Mouse (Mus musculus) liver, embryonic 15.5 days (tissue): ENCODE measurements around the gene Lhx2. TPM values are rescaled to one million over a fixed set of nuclear protein-coding genes. Genes with fewer than 3 reads are reported as not detected.
A peak's percentile ranks its signal among the peaks of the same experiment; 100 is the strongest.

Source experiments
- ATAC-seq: fragments of 200-750 bp; cut with Nextera tagmentation; 2 replicates; pipeline ENCODE4 v1.8.0; 2017; ENCODE audit warnings: moderate number of reproducible peaks, mild to moderate bottlenecking, moderate library complexity; ENCODE audit not compliant: insufficient read depth
- H3K27ac ChIP-seq: fragments of 300-500 bp; sonication (generic); replicated peaks from 2 replicates; pipeline ENCODE4 v1.5.1; 2015; ENCODE audit warnings: mild to moderate bottlenecking, inconsistent platforms
- H3K27me3 ChIP-seq: fragments of 300-500 bp; sonication (generic); 2 replicates; pipeline ENCODE4 v1.6.1; 2015; ENCODE audit warnings: mild to moderate bottlenecking, inconsistent platforms
- H3K36me3 ChIP-seq: fragments of 300-500 bp; sonication (generic); replicated peaks from 2 replicates; pipeline ENCODE4 v1.6.1; 2015; ENCODE audit warnings: moderate library complexity, mild to moderate bottlenecking, inconsistent platforms
- H3K4me1 ChIP-seq: fragments of 300-500 bp; sonication (generic); replicated peaks from 2 replicates; pipeline ENCODE4 v1.6.1; 2015; ENCODE audit warnings: inconsistent platforms
- H3K4me2 ChIP-seq: fragments of 300-500 bp; sonication (generic); 2 replicates; pipeline ENCODE4 v1.6.1; 2015; ENCODE audit warnings: moderate library complexity, mild to moderate bottlenecking, inconsistent platforms
- H3K4me3 ChIP-seq: fragments of 300-500 bp; sonication (generic); replicated peaks from 2 replicates; pipeline ENCODE4 v1.5.1; 2015; ENCODE audit warnings: mild to moderate bottlenecking, inconsistent platforms
- H3K9ac ChIP-seq: fragments of 300-500 bp; sonication (generic); 2 replicates; pipeline ENCODE4 v1.6.1; 2015; ENCODE audit warnings: moderate library complexity, mild to moderate bottlenecking, inconsistent platforms
- H3K9me3 ChIP-seq: fragments of 300-500 bp; sonication (generic); replicated peaks from 2 replicates; pipeline ENCODE4 v1.6.1; 2016; ENCODE audit warnings: inconsistent platforms
- WGBS: fragments of 180-500 bp; shearing (Covaris S2); methylation state at CpG from one replicate; pipeline ENCODE4 v1.1.7; 2015; ENCODE audit warnings: mixed read lengths; ENCODE audit not compliant: insufficient replicate concordance; 5-methylcytosine and 5-hydroxymethylcytosine counted together
- polyA plus RNA-seq: library from polyadenylated mRNA; unstranded; fragments of >200 nt; fragmentation: Nextera tagmentation; extraction: Ambion mirVana; gene quantifications from 2 replicates; pipeline ENCODE4 v1.2.1, GENCODE M21; 2015

Lhx2 gene
- polyA plus RNA-seq, 1 experiment from 2014 or later: 1.5 TPM

DNA sequence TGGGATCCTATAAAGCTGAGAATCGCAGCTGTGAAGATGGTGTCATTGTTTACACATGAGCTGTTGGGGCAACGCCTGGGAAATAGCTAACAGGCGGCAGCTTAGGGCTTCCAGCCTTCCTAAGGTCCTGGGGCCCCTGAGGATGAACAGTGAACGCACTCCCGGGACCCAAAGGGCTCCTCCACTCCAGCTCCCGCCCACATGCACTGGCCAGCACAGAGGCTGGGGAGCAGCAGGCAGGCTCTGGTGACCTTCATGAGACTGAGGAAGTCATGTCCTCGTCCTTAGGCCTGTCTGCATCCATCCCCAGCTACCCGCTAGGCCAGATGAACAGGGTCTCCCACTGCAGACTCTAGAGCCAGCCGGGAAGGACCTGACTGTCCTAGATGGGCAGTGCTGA lies 27.9 kb downstream of the Lhx2 start:
- Histone ChIP-seq H3K9ac (no peak overlapping the region), H3K27ac (no peak overlapping the region), H3K4me1 (peaks cover 3% of the 10 kb centered on the region; the same call in 1 of the 2 replicates), H3K4me2 (no peak overlapping the region), H3K9me3 (no peaks in the 10 kb centered on the region), H3K36me3 (no peaks in the 10 kb centered on the region), H3K27me3 (peaks cover 97% of the 10 kb centered on the region), H3K4me3 (no peak overlapping the region)
- ATAC-seq: no peak
- WGBS: 8% methylated on average over 9 of the region's 9 CpGs

DNA sequence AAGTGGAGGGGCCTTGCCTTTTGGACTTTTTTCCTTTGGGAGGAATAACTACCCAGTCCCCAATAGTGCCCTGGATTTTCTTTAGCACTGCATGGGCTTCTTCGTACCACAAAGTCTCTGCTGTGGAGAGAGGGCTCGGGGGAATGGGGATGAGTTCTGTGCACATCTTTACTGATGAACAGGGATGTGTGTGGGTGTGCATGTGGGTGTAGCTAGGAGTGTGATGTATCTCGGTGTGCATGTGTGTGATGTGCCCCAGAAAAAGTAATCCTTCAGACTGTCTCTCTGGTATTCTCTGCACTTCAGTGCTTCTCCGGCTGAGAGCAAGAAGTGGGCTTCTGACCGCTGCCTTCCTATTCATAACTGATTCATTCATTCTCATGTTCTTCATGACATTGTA lies 28.8 kb downstream of the Lhx2 start:
- no peak overlapping the region for H3K4me2 ChIP-seq
- peaks cover 3% of the 10 kb centered on the region; the same call in 1 of the 2 replicates for H3K4me1 ChIP-seq
- H3K36me3 ChIP-seq: no peaks in the 10 kb centered on the region
- H3K27ac ChIP-seq: no peak overlapping the region
- no peak overlapping the region for H3K9ac ChIP-seq
- 48% methylated on average over 5 of the region's 5 CpGs for WGBS
- H3K4me3 ChIP-seq: no peak overlapping the region
- peaks cover 97% of the 10 kb centered on the region for H3K27me3 ChIP-seq
- no peak for ATAC-seq
- no peaks in the 10 kb centered on the region for H3K9me3 ChIP-seq

DNA sequence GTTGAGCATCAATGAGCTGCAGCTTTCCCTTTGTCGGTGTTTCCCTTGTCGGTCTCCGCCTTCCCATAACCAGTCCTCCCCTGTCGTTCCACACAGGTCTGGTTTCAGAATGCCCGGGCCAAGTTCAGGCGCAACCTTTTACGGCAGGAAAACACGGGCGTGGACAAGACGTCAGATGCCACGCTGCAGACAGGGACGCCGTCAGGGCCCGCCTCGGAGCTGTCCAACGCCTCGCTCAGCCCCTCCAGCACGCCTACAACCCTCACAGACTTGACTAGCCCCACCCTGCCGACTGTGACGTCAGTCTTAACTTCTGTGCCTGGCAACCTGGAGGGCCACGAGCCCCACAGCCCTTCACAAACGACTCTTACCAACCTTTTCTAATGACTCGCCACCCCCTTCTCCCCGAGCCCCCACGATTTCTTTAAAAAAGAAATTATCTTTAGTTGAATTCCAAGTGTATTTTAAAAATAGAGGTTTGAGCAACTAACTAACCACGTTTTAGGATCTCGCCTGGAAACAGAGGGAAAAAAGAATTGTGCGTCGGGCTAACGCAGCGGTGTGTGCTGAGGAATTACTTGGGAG lies 29.8 kb downstream of the Lhx2 start:
- peaks cover 3% of the 10 kb centered on the region; the same call in 1 of the 2 replicates for H3K4me1 ChIP-seq
- H3K27me3 ChIP-seq: peaks cover 97% of the 10 kb centered on the region
- no peaks in the 10 kb centered on the region for H3K36me3 ChIP-seq
- peak overlapping the region; percentile 57 for H3K4me2 ChIP-seq
- H3K9ac ChIP-seq: no peak overlapping the region
- peak overlapping the region; percentile 24 for H3K4me3 ChIP-seq
- no peak; the same call in 1 of the 2 replicates for ATAC-seq
- WGBS: 6% methylated on average over 31 of the region's 31 CpGs
- H3K27ac ChIP-seq: no peak overlapping the region
- H3K9me3 ChIP-seq: no peaks in the 10 kb centered on the region

DNA sequence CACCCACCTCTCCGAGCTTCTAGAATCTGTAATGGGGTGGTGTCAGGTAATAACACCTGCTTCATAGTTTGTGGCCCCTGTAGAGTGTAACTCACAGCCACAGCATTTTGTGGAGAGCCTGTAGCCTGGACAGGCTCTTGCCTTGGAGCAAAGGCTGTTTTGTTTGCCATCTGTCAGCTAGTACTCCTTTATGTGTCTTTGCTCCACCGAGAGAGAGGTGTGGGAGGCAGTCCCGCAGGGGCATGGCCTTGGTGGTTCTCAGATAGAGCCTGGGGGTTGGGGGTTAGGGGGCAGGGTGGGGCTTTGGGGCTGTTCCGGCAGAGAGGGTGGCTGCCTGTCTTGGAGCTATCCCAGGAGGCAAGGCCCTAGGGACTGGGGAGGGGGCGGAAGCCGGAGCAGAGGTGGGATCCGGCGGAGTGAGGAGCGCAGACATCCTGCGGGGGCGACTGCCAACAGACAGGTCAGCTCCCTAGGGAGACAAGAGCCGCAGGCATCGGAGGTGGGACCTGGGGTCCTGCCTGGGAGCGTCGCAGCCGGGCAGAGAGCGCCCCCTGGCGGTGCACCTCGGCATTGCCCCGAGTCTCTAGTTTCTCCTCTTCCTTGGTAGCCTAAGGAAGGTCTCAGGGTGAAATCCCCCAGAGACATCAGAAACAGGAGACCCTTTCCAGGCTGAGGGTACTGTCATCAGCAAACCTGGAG lies 36.7 kb downstream of the Lhx2 start:
- Histone ChIP-seq H3K36me3 (no peaks in the 10 kb centered on the region), H3K4me3 (no peak overlapping the region), H3K9ac (no peak overlapping the region), H3K4me2 (peak overlapping the region; percentile 38), H3K4me1 (no peaks in the 10 kb centered on the region), H3K9me3 (no peaks in the 10 kb centered on the region), H3K27ac (no peak overlapping the region), H3K27me3 (peaks cover 99% of the 10 kb centered on the region)
- WGBS: 7% methylated on average over 20 of the region's 20 CpGs
- no peak for ATAC-seq

DNA sequence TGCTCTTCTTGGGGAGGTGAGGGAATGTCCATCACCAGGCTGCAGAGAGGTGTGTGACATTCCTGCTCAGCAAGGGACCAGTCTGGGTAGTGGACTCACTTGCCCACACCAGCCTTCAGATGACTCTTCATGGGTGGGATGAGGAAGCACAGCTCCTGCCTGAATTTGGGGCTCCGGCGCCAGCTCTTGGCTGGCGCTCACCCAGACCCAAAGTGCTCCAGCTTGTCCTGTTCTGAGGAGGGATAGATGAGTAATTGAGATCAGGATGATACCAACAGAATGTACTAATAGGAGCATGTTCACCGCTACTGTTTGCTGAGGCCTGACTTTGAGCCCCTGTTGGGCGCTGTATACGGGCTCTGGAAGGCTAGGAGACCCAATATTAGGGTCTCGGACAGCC lies 38.2 kb downstream of the Lhx2 start:
- ATAC-seq: no peak
- Histone ChIP-seq H3K4me3 (no peak overlapping the region), H3K4me1 (no peaks in the 10 kb centered on the region), H3K9ac (no peak overlapping the region), H3K4me2 (no peak overlapping the region), H3K36me3 (no peaks in the 10 kb centered on the region), H3K27me3 (peaks cover 95% of the 10 kb centered on the region), H3K9me3 (no peaks in the 10 kb centered on the region), H3K27ac (no peak overlapping the region)
- 74% methylated on average over 7 of the region's 7 CpGs for WGBS

DNA sequence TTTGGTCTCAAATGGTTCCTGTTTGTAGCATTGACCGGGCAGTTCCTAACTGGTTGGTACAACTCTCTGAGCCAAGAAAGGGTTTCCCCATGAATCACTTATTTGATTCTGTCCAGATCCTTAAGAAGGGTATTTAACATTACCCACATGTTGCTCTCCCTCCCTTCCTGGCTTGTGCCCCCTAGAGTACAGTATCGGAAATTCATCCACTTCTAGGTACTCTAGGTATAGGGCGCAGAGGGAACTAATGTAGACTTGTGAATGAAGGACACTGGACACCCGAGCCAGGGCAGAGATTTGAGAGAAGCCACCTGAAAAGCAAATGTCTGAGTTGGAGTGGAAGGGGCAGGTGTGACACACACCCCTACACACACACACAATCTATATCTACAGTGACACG lies 39.3 kb downstream of the Lhx2 start:
- no peak overlapping the region for H3K4me2 ChIP-seq
- H3K9ac ChIP-seq: no peak overlapping the region
- 15% methylated on average over 5 of the region's 5 CpGs for WGBS
- H3K27ac ChIP-seq: no peak overlapping the region
- H3K4me3 ChIP-seq: no peak overlapping the region
- no peaks in the 10 kb centered on the region for H3K4me1 ChIP-seq
- no peak for ATAC-seq
- H3K9me3 ChIP-seq: no peaks in the 10 kb centered on the region
- H3K36me3 ChIP-seq: no peaks in the 10 kb centered on the region
- peaks cover 84% of the 10 kb centered on the region for H3K27me3 ChIP-seq

DNA sequence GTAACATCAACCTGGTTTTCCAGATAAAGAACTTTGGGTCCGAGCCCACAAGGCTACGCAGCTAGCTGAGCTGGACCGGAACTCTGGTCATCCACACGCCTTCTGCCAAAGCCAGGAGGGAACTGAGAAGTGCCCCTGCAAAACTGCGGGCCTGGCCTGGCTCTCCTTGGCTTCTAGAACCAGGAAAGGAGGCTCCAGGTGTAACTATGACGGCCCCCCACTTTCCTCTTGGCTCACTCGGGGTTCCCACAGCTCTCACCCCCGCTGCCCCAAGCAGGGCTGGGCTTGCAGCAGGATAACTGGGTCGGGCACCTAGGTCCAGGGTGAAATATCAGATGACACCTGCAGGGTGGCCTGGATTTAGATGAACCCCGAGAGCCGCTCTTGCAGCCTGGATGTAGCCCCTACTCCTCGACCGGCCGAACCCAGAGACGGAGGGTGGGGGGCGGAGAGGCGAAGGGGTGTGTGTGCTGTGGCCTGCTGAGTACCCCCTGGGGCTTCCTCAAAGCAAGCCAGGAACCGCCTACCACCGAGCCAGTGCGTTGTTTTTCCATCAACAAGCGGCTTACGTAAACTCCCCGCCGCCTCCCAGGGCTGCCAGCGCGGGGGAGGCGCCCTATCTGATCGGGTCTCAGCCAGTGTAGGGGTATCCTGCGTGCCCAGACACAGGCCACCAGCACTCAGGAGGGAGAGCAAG lies 39.9 kb downstream of the Lhx2 start:
- H3K27me3 ChIP-seq: peaks cover 77% of the 10 kb centered on the region
- no peaks in the 10 kb centered on the region for H3K9me3 ChIP-seq
- no peak overlapping the region for H3K27ac ChIP-seq
- no peak overlapping the region for H3K9ac ChIP-seq
- H3K36me3 ChIP-seq: no peaks in the 10 kb centered on the region
- H3K4me1 ChIP-seq: no peaks in the 10 kb centered on the region
- H3K4me3 ChIP-seq: no peak overlapping the region; the same call in 1 of the 2 replicates
- no peak for ATAC-seq
- H3K4me2 ChIP-seq: peak overlapping the region; percentile 36
- 4% methylated on average over 29 of the region's 29 CpGs for WGBS

DNA sequence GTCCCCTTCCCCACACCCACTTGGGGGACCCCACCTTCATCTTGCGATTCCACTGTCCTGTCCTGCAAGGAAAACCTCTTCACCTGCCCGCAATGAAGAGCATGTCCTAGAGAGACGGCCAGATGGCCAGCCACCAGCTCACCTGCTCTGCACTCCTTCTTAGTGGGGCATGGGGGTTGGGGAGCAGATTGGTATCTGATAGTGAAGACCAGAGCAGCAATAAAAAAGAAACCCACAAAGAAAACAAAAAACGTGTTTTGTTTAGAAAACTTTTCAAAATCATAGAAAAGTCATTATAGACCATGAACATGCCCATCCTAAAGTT lies 40.4 kb downstream of the Lhx2 start:
- Histone ChIP-seq H3K9me3 (no peaks in the 10 kb centered on the region), H3K4me3 (no peak overlapping the region), H3K36me3 (no peaks in the 10 kb centered on the region), H3K9ac (no peak overlapping the region), H3K4me1 (no peaks in the 10 kb centered on the region), H3K4me2 (peak overlapping the region; percentile 36; the same call in 1 of the 2 replicates), H3K27me3 (peaks cover 72% of the 10 kb centered on the region), H3K27ac (no peak overlapping the region)
- 8% methylated on average over 4 of the region's 4 CpGs for WGBS
- ATAC-seq: no peak

DNA sequence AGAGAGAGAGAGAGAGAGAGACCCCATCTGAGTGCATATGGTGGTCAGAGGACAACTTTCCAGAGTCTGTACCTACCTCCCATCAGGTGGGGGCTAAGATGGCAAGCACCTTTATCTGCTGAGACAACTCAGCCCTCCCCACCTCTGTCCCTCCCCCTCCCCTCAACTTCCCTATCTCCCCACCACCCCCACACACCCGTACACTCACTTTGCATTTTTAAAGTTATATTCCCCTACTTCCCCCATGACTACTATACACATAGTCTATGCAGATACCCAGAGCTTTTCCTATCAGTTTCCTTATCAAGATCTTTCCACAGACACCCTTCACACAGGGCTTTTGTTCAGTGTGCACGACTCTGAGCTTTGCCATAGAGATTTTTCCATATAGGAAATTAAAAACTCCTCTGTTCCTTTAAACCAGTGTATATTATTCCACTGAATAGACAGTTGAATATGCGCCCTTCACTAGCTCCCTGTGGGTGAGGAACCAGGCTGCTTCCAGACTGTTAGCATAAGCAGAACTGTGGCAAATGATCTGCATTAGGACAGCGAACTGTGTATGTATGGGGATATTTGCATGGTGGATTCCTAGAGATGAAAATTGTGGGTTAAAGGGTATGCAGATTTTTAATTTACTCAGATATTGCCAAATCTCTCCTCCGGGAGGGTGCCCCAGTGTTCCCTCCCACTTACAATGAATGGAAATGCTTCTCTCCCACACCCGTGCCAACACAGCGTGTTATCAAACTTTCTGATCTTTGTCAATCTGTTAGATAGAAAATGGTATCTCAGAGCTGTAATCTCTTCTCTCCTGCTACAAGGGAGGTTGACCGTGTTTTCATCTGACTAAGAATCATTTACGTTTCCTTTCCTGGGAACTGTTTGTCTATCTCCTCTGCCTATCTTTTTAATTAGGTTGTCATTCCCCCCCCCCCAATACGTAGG lies 41.3 kb downstream of the Lhx2 start:
- WGBS: 23% methylated on average over 10 of the region's 10 CpGs
- no peaks in the 10 kb centered on the region for H3K36me3 ChIP-seq
- peaks cover 63% of the 10 kb centered on the region for H3K27me3 ChIP-seq
- H3K4me1 ChIP-seq: no peaks in the 10 kb centered on the region
- H3K27ac ChIP-seq: no peak overlapping the region
- no peaks in the 10 kb centered on the region for H3K9me3 ChIP-seq
- ATAC-seq: no peak
- no peak overlapping the region for H3K4me2 ChIP-seq
- H3K9ac ChIP-seq: no peak overlapping the region
- no peak overlapping the region for H3K4me3 ChIP-seq

DNA sequence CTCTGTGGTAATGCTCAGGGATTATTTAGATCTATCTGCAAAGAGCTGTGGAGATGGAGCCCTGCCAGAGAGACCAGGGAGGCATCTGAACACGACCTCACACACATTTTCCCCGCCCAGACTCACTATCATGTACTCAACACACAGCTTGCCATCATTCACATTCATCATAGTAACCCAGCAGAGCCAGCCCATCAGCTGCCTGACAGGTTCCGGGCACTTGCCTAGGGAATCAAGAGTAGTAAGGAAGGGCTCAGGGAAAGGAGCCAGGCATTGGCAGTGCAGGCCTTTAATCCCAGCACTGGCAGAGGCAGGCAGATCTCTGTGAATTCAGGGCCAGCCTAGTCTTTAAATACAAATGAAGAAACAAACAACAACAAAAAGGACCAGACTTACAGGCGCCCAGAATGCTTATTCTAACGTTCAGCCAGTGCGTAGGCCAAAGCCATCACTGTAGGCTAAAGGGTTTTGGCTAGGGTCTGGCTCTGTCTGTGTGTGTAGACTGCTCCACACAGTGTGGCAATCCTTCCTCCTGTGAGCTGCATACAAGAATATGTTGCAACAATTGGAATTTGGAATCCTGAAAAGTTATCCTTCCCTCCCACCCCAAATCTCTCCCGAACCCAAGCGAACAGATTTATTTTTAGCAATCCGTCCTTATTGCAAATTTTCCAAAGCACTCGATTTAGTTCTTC lies 48.6 kb downstream of the Lhx2 start:
- no peaks in the 10 kb centered on the region for H3K4me1 ChIP-seq
- H3K27me3 ChIP-seq: peaks cover 4% of the 10 kb centered on the region; the same call in 1 of the 2 replicates
- no peaks in the 10 kb centered on the region for H3K9me3 ChIP-seq
- ATAC-seq: no peak
- H3K4me2 ChIP-seq: no peak overlapping the region
- no peak overlapping the region for H3K9ac ChIP-seq
- H3K4me3 ChIP-seq: no peak overlapping the region
- H3K27ac ChIP-seq: no peak overlapping the region
- WGBS: 63% methylated on average over 10 of the region's 10 CpGs
- H3K36me3 ChIP-seq: no peaks in the 10 kb centered on the region
